Mouse (Mus musculus) brain, embryonic 18.5 days (tissue): Measurements from ENCODE around the gene Tenm4.

Source experiments
- DNase-seq: peaks from one replicate; pipeline ENCODE4 v3.0.0-alpha.2; 2012; ENCODE audit warnings: low read depth, low spot score

The Tenm4 gene

DNA sequence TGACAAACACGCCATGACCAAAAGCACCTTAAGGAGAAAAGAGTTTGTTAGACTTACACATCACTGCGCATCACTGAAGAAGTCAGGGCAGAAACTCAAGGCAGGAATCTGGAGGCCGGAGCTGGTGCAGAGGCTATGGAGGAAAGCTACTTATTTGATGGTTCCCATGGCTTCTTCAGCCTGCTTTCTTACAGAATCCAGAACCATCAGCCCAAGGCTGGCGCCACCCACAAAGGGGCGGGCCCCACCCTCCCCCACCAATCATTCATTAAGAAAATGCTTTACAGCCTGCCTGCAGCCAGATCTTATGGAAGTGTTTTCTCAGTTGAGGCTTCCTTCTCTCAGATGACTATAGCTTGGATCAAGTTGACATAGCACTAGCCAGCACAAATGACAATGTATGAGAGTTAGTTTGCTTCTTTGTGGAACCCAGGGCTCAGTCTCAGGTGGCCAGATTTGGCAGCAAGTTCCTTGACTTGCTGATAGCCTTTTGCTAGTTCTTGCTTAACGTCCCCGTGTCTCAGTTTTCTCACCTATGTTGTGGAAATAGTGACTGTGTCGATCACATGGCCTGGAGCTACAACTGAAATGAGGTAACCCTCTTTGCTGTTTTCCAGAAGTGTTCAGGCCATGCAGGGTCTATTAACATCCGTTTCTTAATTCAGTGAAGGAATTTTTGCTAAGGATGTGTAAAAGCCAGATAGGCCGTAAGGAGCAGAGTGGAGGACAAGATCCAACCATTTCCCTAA lies 32.9 kb downstream of the Tenm4 start:
- DNase-seq: no peak

DNA sequence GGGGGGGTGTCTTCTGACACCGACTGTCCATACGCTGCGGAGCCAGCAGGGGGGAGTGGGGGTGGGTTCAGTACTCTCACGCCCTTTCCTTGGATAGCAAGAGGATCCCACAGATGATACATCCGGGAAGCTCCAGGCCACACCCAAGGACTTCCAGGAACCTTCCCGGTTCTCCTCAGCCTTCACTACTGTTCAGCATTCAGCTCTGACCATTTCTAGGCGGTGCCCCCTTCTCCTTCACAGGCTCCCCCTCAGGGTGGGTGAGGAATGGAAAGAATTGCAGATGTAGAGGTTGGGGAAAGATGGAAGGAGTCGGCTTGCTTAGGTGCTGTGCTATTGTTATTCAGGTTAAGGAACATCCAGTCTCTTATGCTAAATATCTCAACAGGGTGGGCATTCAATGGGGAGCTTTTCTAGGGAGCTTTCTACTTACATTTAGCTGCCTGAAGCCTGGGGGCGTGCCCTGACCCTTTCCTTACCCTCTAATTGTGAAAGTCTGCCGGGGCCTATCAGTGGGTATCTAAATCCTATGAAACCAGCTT lies 33.8 kb downstream of the Tenm4 start:
- DNase-seq: no peak

DNA sequence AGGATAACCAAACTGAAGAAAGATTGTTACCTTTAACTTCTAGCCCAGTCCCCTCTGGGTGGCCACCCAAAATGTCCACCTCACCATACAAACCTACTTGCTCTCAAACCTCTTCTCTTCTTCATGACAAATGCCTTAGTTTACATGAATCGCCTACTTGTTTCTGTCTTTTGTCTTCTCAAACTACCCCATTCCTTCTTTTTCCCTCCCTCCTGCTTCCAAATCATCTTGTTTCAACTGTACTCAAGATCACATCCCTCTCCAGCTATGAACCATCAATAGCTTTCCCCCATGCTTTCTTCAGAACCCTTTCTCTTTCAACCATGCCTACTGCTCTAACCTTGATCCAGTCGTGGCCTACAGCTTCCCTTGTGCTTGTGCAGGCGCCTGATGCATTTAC lies 36.0 kb downstream of the Tenm4 start:
- no peak for DNase-seq

DNA sequence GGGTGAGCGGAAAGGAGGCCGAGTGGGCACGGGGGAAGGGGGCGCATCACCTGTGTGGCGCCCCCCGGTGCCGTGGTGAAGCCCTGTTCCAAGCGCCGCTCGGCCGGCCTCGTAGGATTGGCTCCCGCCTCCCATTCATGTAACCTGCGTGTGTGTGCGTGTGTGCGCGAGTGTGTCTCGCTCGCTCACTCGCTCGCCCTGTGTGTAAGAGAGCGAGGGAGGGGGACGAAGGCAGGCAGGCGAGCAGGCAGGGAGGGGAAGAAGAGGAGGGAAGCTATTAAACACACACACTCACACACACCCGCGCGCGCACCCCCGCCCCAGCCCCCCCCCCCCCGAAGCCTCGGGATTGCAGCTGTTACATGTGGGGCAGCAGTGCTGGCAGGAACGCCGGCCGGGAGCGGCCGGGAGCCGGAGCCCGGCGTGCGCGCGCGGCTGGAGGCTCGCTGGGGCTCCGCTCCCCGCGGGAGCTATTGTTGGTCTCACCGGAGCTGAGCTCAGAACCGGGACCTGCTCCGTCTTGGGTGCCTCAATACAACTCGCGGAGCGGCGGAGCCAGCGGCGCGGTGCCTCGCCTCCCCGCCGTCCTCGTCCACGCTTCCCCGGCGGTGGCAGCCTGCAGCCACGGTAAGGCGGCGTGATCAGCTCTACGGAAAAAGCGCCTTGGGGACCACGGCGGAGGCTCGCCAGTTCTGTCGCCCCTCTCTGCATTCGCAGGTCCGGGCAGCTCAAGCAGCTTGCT lies 38.9 kb downstream of the Tenm4 start:
- DNase-seq: no peak

DNA sequence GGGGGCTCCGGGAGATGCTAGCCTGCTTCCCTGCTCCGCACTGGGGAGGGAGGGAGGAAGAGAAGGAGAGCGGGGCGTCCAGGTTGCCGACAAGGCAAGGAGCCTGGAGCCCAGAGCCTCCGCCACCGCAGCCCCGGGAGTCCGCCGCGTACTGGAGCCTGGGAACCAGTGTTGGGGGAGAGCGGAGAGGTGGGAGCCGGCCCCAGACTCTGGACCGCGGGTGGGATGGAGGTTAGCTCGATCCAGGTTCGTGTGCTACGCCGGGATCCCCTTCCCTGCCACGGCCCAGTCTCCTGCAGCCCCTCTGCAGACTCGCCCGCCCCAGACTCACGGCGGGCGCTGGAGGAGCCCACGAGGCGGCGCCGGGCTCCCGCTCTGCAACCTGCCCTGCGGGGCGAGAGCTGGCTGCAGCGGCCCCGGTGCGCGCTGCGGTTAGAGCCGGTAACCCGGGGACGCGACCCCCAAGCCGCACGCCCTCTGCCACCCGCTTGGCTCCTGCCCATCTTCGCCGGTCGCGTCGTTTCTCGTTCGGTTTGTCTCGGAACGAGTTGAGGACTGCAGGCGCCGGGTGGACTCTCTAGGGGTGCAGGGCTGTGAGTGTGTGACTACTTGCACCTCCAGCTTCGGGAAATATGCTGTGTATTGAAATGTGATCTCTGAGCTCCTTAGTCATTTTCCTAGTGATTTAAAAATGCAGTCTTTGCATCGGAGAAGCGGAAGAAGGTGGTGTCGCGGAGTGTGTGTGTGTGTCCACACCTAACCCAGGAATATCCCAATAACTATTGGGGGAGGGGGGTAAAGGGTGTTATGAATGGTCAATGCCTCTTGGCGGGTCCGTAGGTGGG lies 39.7 kb downstream of the Tenm4 start:
- DNase-seq: no peak

DNA sequence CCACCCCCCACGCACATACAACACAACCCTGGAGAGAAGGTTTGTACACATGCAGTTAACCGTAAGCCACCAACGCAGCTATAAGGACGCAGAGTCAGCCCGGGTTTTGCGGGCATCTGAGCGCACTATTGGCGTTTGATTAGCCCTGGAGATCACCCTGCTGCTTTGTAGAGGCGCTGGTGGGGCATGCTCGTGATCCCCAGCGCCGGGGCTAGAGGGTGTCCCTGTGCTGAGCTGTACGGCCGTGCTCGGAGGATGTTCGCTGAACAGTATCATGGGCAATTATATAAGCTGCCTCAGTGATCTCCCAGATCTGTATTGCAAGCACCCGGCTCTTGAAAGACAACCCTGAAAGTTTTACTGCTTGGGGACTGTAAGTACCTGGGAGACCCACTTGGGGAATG lies 40.6 kb downstream of the Tenm4 start:
- DNase-seq: no peak

DNA sequence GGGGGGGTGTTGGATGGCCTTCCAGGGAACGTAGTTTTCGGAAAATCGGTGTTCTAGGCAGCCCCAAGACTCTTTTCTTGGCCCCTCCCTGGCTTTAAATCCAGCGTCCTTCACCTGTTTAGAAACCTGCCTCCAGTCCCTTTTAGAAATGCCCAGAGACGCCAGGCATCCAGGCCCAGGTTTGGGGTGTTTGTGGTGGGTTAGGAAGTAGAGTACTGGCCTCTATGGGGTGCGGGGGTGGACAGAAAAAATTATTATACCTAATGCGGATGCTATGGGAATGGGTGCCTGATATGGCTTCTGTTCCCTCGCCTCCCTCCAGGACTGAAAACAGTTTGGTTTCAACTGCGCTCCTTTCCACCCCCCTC lies 41.2 kb downstream of the Tenm4 start:
- no peak for DNase-seq

DNA sequence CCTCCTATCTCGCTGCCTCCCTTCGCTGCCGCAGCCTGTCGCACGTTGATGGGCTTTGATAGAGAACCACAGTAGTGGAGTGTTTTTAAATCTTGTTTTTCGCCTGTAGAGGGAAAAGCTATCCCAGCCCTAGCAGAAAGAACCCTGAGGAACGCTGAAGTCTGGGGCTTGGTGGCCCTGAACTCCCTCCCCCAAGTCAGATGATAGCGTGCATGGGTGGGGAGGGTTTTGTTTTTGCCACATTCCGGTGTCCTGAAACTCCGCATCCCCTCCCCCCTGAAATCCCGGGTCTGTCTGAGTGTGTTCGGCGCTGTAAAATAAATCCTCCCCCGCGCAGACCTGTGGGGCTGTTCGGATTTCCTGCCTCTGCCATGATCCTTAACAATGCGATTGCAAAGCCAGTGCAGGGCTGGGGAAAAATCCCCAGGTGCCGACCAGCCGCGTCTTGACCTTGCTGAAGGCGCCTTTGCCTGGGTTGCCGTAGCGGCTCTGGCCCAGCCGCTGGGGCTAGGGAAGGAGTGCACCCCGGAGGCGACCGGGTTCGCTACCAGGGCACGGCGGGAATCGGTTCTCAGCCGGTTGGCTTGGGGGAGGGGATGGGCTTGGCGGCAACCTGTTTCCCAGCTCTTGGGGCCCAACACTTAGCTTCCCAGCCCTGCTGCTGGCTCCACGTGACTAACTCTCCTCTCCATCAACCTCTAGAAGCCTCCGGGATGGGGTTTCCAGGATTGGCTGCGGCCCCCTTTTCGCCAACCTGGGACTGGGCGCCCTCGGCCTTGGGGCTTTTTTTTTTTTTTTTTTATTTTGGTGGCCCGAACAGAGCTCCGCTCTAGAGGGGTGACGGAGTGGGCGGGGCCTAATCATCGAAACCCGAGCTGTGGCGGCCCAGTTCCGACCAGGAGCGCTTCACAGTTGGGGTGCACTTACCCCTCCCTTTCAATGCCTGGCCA lies 41.8 kb downstream of the Tenm4 start:
- DNase-seq: no peak

DNA sequence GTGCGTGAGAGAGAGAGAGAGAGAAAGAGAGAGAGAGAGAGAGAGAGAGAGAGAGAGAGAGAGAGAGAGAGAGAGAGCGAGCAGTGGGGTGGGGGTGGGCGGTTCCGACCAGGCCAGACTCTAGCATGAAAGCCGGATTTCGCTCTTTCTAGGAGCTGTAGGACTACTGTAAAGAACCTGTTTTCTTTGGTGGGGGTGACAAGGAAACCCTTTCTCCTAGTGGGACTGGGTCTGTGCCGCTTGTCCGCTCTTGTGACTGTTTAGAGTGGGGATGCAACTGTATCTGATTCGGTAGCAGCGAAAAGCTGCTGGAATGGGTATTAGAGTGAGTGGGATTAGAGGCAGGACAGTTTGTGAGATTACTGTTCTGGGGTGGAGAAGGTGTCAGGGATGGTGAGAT lies 42.7 kb downstream of the Tenm4 start:
- DNase-seq: no peak

DNA sequence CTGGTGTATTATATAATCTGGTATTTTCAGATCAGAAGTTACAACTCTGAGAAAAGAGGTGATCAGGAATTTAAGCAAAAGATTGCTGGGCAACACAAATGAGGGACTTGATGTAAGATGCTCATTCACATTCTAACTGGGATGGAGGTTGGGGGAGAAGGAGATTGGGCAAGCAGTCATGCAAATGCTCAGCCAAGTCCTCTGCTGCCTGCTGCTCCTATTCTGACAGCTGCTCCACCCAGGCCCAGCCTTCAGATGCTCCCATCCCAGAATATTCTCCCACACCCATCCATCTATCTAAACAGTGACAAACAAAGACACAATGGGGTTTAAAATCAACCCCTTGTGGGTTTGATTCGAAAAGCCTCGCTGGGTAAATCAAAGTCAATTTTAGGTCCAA lies 43.8 kb downstream of the Tenm4 start:
- no peak for DNase-seq

DNA sequence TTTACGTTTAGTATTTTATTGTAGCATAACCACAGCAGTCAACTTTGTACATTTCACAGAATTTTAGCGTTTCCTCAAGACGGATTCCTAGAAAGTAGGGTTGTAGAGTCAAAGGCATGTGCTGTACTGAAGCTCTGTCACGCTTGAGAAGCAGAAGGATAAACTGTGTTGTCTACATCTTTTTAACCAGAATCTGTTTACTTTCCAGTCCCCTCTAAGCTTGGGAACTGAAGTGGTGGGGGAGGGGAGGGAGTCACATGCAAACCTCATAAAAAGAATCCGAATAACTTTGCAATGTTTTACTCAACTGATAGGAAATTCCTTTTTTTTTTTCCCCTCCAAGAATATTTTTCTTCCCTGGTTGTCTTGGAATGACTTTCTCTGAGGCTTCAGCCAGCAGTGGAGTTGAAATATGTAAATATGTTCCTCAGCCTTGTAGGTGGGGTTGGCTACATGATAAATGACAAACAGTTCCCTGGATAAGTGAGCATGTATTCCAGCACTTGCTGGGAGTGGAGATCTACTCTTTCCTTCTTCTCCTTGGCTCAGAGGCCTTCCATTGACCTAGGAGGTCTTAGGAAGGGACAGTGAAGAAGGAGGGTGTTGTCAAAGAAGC lies 45.0 kb downstream of the Tenm4 start:
- no peak for DNase-seq

DNA sequence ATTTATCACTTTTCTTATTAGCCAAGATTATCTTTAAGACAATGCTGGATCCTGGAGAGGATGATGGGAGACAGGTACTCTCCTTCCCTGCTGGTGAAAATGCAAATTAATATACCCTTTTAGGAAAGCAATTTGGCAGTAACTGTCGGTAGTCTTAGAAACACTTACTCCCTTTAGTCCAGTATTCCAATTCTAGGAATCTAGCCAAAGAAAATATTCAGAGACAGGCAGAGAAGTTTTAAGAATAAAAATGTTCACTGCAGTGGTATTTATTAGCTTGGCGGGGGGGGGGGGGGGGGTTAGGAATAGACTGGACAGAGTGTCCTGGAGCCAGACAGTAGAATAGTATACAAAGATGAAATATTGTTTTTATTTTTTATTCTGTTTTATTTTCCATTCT lies 48.3 kb downstream of the Tenm4 start:
- no peak for DNase-seq

DNA sequence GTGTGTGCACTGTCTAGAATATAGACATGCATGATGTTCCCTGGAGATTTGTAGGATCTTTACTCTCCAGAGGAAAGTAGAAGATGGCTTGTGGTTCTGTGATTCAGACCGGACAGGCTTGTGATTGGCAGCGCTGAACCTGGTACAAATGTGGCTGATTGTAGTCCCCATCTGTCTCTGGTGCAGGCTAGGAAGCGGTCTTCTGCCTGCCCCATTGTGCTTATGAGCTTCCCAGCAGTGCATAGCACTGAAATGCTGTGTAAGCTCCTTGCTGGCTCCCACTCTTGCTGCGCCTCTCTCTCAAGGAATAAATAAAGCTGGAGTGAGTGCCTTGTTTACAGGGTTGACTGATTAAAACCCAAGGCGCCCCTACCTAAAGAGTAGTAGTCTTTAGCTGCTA lies 49.6 kb downstream of the Tenm4 start:
- no peak for DNase-seq

DNA sequence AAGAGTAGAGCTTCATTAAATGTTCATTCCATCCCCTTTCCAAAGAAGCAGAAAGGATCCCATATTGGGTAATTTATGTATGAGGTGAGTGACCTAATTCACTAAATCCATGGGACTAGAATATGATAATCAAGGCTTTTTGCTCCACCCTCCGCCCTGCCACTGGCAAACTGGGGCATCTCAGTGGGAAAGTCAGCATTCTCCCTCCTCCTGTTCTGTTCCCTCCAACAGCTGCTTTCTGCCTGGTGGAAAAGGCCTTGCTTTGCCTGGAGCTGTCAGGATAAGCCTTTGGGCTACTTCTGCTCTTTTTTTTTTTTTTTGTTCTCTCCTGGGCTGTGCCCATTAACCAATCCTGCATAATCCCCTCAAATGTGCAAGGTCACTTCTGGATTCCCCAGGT lies 51.5 kb downstream of the Tenm4 start:
- DNase-seq: no peak

DNA sequence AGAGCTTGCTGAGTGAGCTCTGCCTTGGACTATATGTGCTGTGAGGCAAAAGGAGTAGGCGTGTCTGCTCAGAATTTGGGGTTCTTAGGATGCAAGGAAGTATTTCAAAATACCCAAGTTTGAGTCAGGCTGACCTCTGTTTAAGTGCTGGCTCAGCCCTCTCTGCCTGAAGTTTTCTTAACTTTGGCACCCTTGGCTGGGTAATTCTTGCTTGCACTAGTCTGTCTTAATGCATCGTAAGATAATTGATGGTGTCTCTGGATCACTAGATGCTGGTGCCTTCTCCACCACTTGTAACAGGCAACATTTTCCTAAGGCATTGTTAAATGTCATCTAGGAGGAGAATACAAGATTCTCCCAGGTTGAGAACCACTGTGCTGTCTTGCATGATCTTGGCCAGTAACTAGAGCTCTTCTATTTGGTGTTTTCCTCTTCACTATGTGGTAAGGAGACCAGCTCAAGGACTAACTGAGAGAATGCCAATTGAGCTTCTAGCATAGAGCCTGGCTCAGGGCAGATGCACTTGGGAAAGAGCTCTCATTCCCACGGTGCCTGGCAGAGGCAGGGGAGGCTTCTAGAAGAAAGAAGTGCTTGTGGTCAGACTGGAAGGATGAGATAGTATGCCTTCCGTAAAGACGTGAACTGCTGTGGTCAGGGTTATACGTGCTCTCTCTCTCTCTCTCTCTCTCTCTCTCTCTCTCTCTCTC lies 57.7 kb downstream of the Tenm4 start:
- DNase-seq: no peak

DNA sequence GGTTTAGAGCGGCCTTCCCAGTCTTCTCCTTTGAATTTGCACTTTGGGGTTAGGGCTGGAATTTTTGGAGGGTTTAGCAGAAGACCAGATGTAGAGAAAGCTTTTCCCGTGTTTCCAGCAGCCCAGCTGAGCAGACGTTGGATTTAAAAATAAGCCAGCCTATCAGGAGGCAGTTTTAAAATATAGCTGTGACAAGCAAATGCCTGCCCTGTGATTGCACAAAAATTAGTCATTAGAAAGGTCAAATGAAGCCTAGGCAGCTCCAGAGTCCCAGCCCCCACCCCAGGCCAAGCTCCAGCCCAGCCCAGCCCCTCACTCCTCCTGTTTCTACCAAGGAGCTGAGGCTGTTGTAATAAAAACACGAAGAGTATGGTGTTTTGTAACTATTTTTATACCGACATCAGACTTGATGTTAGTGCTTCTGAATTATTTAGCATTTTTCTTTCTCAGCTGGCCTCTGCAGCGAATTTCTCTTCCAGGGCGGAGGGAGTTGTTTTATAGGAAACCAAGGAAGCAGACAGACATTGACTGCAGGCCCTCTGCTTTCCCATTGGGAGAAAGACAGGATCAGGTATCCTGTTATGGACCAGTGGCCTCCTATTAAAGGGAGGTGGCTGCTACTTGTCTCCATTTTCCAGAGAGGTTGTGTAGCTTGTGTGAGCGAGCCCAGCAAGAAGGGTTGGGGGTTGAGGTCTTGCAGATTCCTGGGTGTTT lies 59.1 kb downstream of the Tenm4 start:
- DNase-seq: no peak

DNA sequence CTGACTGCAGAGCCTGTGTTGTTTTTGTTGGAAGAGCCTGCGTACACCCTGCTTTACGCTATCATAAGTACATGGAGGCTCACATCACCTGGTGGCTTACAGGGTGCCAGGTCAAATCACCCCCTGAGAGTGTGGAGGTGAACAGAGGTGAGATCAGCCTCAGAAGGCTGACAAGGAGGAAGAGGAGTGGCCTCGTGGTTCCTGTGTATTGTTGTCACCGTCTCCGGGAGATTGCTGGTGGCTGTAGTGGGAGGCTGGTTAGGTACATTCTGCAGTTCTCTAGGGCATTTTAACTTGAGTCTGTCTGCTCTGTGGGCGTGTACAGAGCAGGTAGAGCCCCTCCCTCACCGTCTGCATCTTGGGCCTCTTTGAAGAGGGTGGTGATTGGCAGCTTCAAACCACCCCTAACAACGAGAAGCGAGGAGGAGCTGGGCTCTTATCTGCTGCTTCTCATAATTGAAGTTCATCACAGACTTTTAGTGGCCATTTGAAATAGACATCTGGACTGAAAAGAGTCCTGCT lies 59.7 kb downstream of the Tenm4 start:
- DNase-seq: no peak

DNA sequence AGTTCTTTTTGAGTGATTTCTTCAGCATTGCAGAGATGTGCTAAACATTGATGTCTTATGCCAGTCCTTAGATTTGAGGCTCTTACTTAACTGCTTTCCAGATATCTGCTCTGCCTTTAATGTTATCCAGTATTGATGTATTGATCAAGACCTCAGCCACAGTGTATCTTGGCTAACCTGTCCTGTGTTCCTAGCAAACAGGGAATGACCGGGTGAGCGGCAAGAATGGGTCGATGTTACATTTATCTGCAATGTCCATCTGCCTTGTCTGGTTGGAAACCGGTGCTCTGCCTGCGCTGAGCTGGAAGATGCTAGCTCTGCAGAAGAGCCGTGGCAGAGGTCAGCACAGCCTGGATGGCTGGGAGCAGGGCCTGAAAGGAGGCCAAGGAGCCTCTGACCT lies 64.8 kb downstream of the Tenm4 start:
- no peak for DNase-seq

DNA sequence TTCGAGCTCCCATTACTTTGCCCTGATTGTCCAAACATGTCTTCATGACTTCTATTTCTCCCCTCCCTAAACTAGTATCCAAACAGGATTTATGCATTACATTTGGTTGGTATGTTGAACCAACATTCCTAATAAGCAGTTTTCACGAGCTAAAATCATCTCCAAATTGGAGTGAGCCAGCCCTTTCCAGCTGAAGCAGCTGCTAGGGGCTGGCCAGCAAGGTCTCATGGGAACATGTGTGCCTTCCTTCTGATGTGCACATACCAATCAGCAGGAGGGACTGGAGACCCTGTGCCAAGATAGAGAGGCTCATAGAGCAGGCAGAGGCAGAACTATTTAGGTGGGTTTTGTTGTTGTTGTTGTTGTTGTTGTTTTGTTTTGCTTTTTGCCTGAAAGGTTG lies 69.6 kb downstream of the Tenm4 start:
- no peak for DNase-seq
